In genomic region chr4:58999686-59000085, GRCm38 (mm10) we compare ENCODE assay signal across 8 mouse cellular contexts. TPM values are rescaled to one million over a fixed set of nuclear protein-coding genes. Genes with fewer than 3 reads are reported as not detected.
DNase-seq lines count a peak whose midpoint lies in the region; ATAC-seq lines count a peak whose summit lies in the region.

No protein-coding gene starts in this region.

- H3K9me3 ChIP-seq in midbrain, embryonic 10.5 days (replicated peaks), result no peaks in the 10 kb centered on the region
- no peaks in the 10 kb centered on the region for H3K9me3 ChIP-seq in midbrain, embryonic 15.5 days
- no peaks in the 10 kb centered on the region for H3K9me3 ChIP-seq in embryonic facial prominence, embryonic 11.5 days (replicated peaks; ENCODE audit: control insufficient read depth, low read length)
- H3K9me3 ChIP-seq in limb, embryonic 11.5 days (ENCODE audit: control insufficient read depth, low read length), result no peaks in the 10 kb centered on the region

- no peak overlapping the region for H3K27ac ChIP-seq in midbrain, embryonic 10.5 days (replicated peaks)
- no peak overlapping the region for H3K27ac ChIP-seq in midbrain, embryonic 15.5 days
- no peak overlapping the region for H3K27ac ChIP-seq in embryonic facial prominence, embryonic 11.5 days (replicated peaks; ENCODE audit: low read depth, low read length)
- no peak overlapping the region for H3K27ac ChIP-seq in limb, embryonic 11.5 days (replicated peaks; ENCODE audit: low read depth, low read length)

- peaks cover 21% of the 10 kb centered on the region for H3K4me1 ChIP-seq in midbrain, embryonic 10.5 days
- H3K4me1 ChIP-seq in midbrain, embryonic 15.5 days, result peaks cover 17% of the 10 kb centered on the region
- peaks cover 4% of the 10 kb centered on the region; the same call in 1 of the 2 replicates for H3K4me1 ChIP-seq in embryonic facial prominence, embryonic 11.5 days (ENCODE audit: control insufficient read depth, insufficient read depth, low read length)
- peaks cover 10% of the 10 kb centered on the region; the same call in 1 of the 2 replicates for H3K4me1 ChIP-seq in limb, embryonic 11.5 days (ENCODE audit: control insufficient read depth, insufficient read depth, low read length)

- peaks cover 6% of the 10 kb centered on the region; the same call in 1 of the 2 replicates for H3K27me3 ChIP-seq in midbrain, embryonic 10.5 days (ENCODE audit: low read depth, poor library complexity, severe bottlenecking)
- no peaks in the 10 kb centered on the region for H3K27me3 ChIP-seq in midbrain, embryonic 15.5 days (replicated peaks)
- H3K27me3 ChIP-seq in embryonic facial prominence, embryonic 11.5 days (ENCODE audit: control insufficient read depth, insufficient read depth, low read length), result no peaks in the 10 kb centered on the region
- no peaks in the 10 kb centered on the region for H3K27me3 ChIP-seq in limb, embryonic 11.5 days (ENCODE audit: control insufficient read depth, insufficient read depth, low read length)

- peak; percentile 62 for DNase-seq in midbrain, embryonic 10.5 days (ENCODE audit: low spot score)
- DNase-seq in adrenal gland, postnatal 10 days, result peak; percentile 83
- DNase-seq in embryonic facial prominence, embryonic 11.5 days (ENCODE audit: low spot score), result peak; percentile 78
- DNase-seq in induced T-regulatory cell, adult 2 months (ENCODE audit: low read depth), result peak; percentile 86
- peak; percentile 80 for DNase-seq in limb, embryonic 11.5 days (ENCODE audit: low spot score)
- DNase-seq in retina, postnatal 1 day, result peak; percentile 77
- peak; percentile 68 to 70 for DNase-seq in thymus, postnatal 36 days

- no peak overlapping the region for H3K4me2 ChIP-seq in midbrain, embryonic 15.5 days
- no peak overlapping the region for H3K4me2 ChIP-seq in embryonic facial prominence, embryonic 11.5 days (ENCODE audit: low read depth, low read length)
- H3K4me2 ChIP-seq in limb, embryonic 11.5 days (ENCODE audit: low read depth, severe bottlenecking), result no peak overlapping the region

- H3K9ac ChIP-seq in midbrain, embryonic 15.5 days, result no peak overlapping the region
- H3K9ac ChIP-seq in embryonic facial prominence, embryonic 11.5 days (replicated peaks; ENCODE audit: low read length), result no peak overlapping the region
- no peak overlapping the region for H3K9ac ChIP-seq in limb, embryonic 11.5 days (ENCODE audit: low read length)

- ATAC-seq in midbrain, embryonic 15.5 days (replicated peaks), result no peak
- ATAC-seq in embryonic facial prominence, embryonic 11.5 days (replicated peaks; ENCODE audit: insufficient number of reproducible peaks, low FRiP score, low TSS enrichment, low read depth), result no peak
- ATAC-seq in limb, embryonic 11.5 days (ENCODE audit: insufficient number of reproducible peaks, low FRiP score, low TSS enrichment, low read depth), result no peak

- H3K4me3 ChIP-seq in midbrain, embryonic 10.5 days, result no peak overlapping the region
- no peak overlapping the region for H3K4me3 ChIP-seq in midbrain, embryonic 15.5 days
- H3K4me3 ChIP-seq in embryonic facial prominence, embryonic 11.5 days (ENCODE audit: low read depth, low read length), result no peak overlapping the region
- H3K4me3 ChIP-seq in limb, embryonic 11.5 days (ENCODE audit: low read depth, low read length), result no peak overlapping the region

- no peaks in the 10 kb centered on the region for H3K36me3 ChIP-seq in midbrain, embryonic 10.5 days
- no peaks in the 10 kb centered on the region for H3K36me3 ChIP-seq in midbrain, embryonic 15.5 days (replicated peaks)
- H3K36me3 ChIP-seq in embryonic facial prominence, embryonic 11.5 days (replicated peaks; ENCODE audit: control insufficient read depth, insufficient read depth, low read depth, low read length), result no peaks in the 10 kb centered on the region
- H3K36me3 ChIP-seq in limb, embryonic 11.5 days (ENCODE audit: control insufficient read depth, insufficient read depth, low read length), result no peaks in the 10 kb centered on the region

- 25% methylated on average over 2 of the region's 2 CpGs for WGBS in midbrain, embryonic 10.5 days
- 4% methylated on average over 2 of the region's 2 CpGs for WGBS in midbrain, embryonic 15.5 days
- WGBS in embryonic facial prominence, embryonic 11.5 days, result 9% methylated on average over 2 of the region's 2 CpGs
- whole genome bisulfite sequencing in limb, embryonic 11.5 days, result 22% methylated on average over 2 of the region's 2 CpGs

RNA-seq across cellular contexts. Expression of gene Gm20503, which starts 3.3 kb away (rescaled TPM):
- polyA plus RNA-seq in midbrain, embryonic 10.5 days (2016; fragmentation: Nextera tagmentation; extraction: Ambion mirVana), result 7.6 and 10.9 TPM in 2 replicates
- 9.1 and 9.4 TPM in 2 replicates for polyA plus RNA-seq in midbrain, embryonic 15.5 days (2015; fragmentation: Nextera tagmentation; extraction: Ambion mirVana)
- total RNA-seq in adrenal gland, postnatal 10 days (2021), result 1 to 10 TPM; 5.9 to 9.1 TPM
- polyA plus RNA-seq in embryonic facial prominence, embryonic 11.5 days (2014; fragmentation: Nextera tagmentation; extraction: Ambion mirVana), result 4.7 and 7.4 TPM in 2 replicates
- polyA plus RNA-seq in limb, embryonic 11.5 days (2014; fragmentation: Nextera tagmentation; extraction: Ambion mirVana), result 9.7 TPM in 2 replicates

RNA-seq across cellular contexts. Expression of gene Dnajc25, which starts 4.8 kb away (rescaled TPM):
- 5.9 and 8.1 TPM in 2 replicates for polyA plus RNA-seq in midbrain, embryonic 10.5 days (2016; fragmentation: Nextera tagmentation; extraction: Ambion mirVana)
- 7.4 and 7.5 TPM in 2 replicates for polyA plus RNA-seq in midbrain, embryonic 15.5 days (2015; fragmentation: Nextera tagmentation; extraction: Ambion mirVana)
- 10 to 100 TPM; 19.1 to 19.4 TPM for total RNA-seq in adrenal gland, postnatal 10 days (2021)
- polyA plus RNA-seq in embryonic facial prominence, embryonic 11.5 days (2014; fragmentation: Nextera tagmentation; extraction: Ambion mirVana), result 6.1 and 6.3 TPM in 2 replicates
- polyA plus RNA-seq in limb, embryonic 11.5 days (2014; fragmentation: Nextera tagmentation; extraction: Ambion mirVana), result 7.4 and 8.9 TPM in 2 replicates

RNA-seq across cellular contexts. Expression of gene Ptgr1, which starts 12.8 kb away (rescaled TPM):
- 14.7 and 15.6 TPM in 2 replicates for polyA plus RNA-seq in midbrain, embryonic 10.5 days (2016; fragmentation: Nextera tagmentation; extraction: Ambion mirVana)
- 3.2 and 4.2 TPM in 2 replicates for polyA plus RNA-seq in midbrain, embryonic 15.5 days (2015; fragmentation: Nextera tagmentation; extraction: Ambion mirVana)
- total RNA-seq in adrenal gland, postnatal 10 days (2021), result 10 to 100 TPM; 15.9 to 16.9 TPM
- polyA plus RNA-seq in embryonic facial prominence, embryonic 11.5 days (2014; fragmentation: Nextera tagmentation; extraction: Ambion mirVana), result 22.8 and 24.0 TPM in 2 replicates
- polyA plus RNA-seq in limb, embryonic 11.5 days (2014; fragmentation: Nextera tagmentation; extraction: Ambion mirVana), result 24.4 and 25.9 TPM in 2 replicates

RNA-seq across cellular contexts. Expression of gene Gng10, which starts 35.2 kb away (rescaled TPM):
- 60.9 and 67.7 TPM in 2 replicates for polyA plus RNA-seq in midbrain, embryonic 10.5 days (2016; fragmentation: Nextera tagmentation; extraction: Ambion mirVana)
- polyA plus RNA-seq in midbrain, embryonic 15.5 days (2015; fragmentation: Nextera tagmentation; extraction: Ambion mirVana), result 172 and 183 TPM in 2 replicates
- total RNA-seq in adrenal gland, postnatal 10 days (2021), result 10 to 100 TPM; 36.0 to 37.3 TPM
- 165 and 197 TPM in 2 replicates for polyA plus RNA-seq in embryonic facial prominence, embryonic 11.5 days (2014; fragmentation: Nextera tagmentation; extraction: Ambion mirVana)
- polyA plus RNA-seq in limb, embryonic 11.5 days (2014; fragmentation: Nextera tagmentation; extraction: Ambion mirVana), result 118 and 124 TPM in 2 replicates

RNA-seq across cellular contexts. Expression of gene Zkscan16, which starts 56.3 kb away (rescaled TPM):
- 0.67 and 1.1 TPM in 2 replicates for polyA plus RNA-seq in midbrain, embryonic 10.5 days (2016; fragmentation: Nextera tagmentation; extraction: Ambion mirVana)
- 1.8 and 2.7 TPM in 2 replicates for polyA plus RNA-seq in midbrain, embryonic 15.5 days (2015; fragmentation: Nextera tagmentation; extraction: Ambion mirVana)
- 1 to 10 TPM; 2.1 to 2.9 TPM for total RNA-seq in adrenal gland, postnatal 10 days (2021)
- polyA plus RNA-seq in embryonic facial prominence, embryonic 11.5 days (2014; fragmentation: Nextera tagmentation; extraction: Ambion mirVana), result 0.97 and 1.4 TPM in 2 replicates
- polyA plus RNA-seq in limb, embryonic 11.5 days (2014; fragmentation: Nextera tagmentation; extraction: Ambion mirVana), result 1.1 TPM in 2 replicates
